Mouse (Mus musculus) lung, embryonic 16.5 days (tissue): ENCODE data around the gene Angel1. TPM values are rescaled to one million over a fixed set of nuclear protein-coding genes. Genes with fewer than 3 reads are reported as not detected.

Experiments
- polyA plus RNA-seq: library from polyadenylated mRNA; unstranded; fragments of >200 nt; fragmentation: Nextera tagmentation; extraction: Ambion mirVana; gene quantifications from 2 replicates; pipeline ENCODE4 v1.2.1, GENCODE M21; 2015

Angel1 gene
- polyA plus RNA-seq, 1 experiment from 2014 or later: 11.9 TPM

Other genes starting within 250 kb of the Angel1 start
- gene Vash1, start 47.8 kb downstream of the Angel1 start, polyA plus RNA-seq: 9.7 and 10.0 TPM in 2 replicates
- gene Lrrc74a, start 7.9 kb upstream of the Angel1 start, polyA plus RNA-seq: not detected in 2 replicates
- 28.8 and 34.2 TPM in 2 replicates for gene Irf2bpl, start 158.3 kb upstream of the Angel1 start, polyA plus RNA-seq
- gene Cipc, start 220.6 kb upstream of the Angel1 start, polyA plus RNA-seq: 18.9 and 20.2 TPM in 2 replicates